Mouse (Mus musculus) MEL-GATA-1-ER (cell line): Measurements from ENCODE around the gene Spem1.
A peak's percentile ranks its signal among the peaks of the same experiment; 100 is the strongest.

Source experiments
- DNase-seq: peaks from one replicate; pipeline ENCODE4 v3.0.0-alpha.2; 2012; ENCODE audit warnings: low read depth; ENCODE audit errors: extremely low read depth

The Spem1 gene

GRCm38 (mm10) chr11:69836703-69837576, 15.0 kb upstream of the Spem1 start:
- DNase-seq, result no peak

DNA sequence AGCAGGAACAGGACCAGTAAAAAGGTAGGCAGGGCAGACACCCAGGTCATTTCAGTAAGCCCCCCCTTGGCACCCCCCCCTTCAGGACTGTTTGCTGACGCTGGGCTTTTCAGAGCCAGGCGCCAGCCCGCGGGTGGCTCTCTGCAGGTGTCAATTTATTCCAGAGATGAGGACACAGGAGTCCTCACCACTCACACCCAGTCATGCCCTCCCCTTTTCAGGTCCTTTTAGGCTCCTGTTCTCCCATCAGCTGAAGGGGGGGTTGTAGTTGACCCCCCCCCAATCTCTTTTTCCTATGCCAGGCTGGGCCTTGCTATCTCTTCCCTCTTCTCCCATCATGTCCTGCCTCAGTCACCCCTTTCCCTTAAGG, 14.0 kb upstream of the Spem1 start:
- DNase-seq, result no peak

- DNase-seq, result no peak
Measured at GRCm38 (mm10) chr11:69835326-69835965, 13.5 kb upstream of the Spem1 start.

GRCm38 (mm10) chr11:69834001-69834549, 12.1 kb upstream of the Spem1 start:
- peak; percentile 29 for DNase-seq

DNA sequence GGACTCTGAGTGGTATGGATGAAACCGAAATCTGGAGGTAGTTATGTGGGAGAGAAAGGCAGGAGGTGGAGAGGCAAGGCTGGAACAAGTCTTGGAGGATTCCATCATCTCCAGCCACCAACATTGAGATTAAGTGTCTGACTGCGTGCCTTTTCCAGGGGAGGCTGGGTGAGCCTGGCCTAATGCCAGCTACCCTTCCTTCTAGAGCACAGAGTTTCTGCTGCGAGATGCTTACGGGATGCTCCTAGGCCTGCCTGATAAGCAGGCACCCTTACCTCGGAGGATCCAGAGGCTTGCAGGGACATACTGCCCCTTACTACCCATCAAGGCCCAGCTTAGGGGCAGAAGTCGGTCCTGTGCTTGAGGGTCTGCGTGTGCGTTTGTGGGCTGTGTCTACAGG, 11.6 kb upstream of the Spem1 start:
- peak; percentile 51 for DNase-seq

DNA sequence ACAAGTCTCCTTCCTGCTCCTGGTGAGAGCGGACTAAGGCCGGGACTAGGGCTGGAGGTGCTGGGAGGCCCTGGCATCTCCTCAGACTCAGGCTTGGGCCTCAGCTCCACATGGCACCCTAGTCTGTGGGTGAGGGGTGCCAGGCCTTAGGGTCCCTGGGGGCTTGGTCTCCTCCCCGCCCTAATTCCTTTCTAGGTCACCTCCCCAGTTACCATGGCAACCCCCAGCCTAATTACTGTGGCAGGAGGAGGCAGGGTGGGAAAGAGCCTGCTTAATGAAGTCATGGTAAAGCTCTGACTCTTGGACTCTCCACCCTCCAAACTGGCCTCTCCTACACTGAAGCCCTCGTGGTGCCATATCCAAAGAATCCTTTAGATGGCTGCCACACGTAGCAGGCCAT, 6.9 kb upstream of the Spem1 start:
- DNase-seq, result no peak

DNA sequence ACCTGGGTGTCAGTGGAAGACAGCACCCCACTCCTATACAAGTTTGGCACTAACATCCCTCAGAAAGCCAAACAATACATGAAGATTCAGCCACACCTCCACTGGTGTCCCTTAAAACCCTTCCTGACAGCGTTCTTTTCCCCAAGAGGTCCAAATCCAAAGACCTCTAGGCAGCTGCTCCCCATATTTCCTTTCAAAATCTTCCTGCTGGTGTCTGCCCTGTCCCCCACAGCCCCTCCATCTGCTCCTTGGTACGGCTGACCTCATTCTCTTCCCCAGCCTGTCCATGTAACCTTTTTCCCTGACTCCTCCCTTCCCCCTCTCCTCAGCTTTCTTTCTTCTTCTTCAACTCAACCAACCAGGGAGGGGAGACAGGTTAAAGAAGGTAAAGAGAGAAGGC, 1.5 kb upstream of the Spem1 start:
- DNase-seq, result no peak

DNA sequence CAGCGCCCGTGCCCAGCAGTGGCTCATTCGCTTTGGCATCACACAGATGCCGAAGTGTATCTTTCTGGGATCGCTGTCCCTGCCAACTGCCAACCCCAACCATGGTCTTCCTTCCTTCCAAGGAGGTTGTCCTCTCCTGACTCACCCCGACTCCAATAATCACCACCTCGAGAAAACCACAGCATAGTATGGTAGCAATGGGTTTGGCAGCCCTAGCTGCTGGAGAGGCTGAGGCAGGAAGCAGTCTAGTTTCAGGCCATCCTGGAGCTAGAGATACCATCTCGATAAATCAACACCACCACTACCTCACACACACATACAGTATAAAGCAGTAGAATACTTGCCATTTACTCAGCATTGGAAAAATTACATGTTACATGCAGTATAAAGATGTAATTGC, 3.1 kb downstream of the Spem1 start:
- no peak for DNase-seq

GRCm38 (mm10) chr11:69818365-69818764, 3.6 kb downstream of the Spem1 start, which contains the start of gene Spem2:
TSS of gene Spem2 (minus strand) at chr11:69818465.
- no peak for DNase-seq

DNA sequence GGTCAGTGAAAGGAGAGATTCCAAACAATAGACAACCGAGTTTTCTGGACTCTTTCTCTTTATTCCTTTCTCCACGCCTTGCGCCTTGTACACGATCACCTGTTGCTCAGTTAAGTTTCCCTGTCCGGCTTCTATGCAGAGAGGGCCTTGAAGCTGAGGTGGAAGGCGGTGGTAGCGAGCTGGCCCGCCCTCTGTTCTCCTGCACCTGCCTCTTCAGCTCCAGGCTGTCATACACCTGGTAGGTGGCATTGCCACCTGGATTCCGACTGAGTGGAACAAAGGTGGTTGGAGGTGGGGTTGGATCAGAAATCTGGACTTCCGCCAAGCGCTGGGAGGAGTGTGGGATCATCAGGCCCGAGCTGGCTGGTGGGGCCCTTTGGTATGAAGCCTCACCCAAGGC, 5.5 kb downstream of the Spem1 start:
- DNase-seq, result no peak

DNA sequence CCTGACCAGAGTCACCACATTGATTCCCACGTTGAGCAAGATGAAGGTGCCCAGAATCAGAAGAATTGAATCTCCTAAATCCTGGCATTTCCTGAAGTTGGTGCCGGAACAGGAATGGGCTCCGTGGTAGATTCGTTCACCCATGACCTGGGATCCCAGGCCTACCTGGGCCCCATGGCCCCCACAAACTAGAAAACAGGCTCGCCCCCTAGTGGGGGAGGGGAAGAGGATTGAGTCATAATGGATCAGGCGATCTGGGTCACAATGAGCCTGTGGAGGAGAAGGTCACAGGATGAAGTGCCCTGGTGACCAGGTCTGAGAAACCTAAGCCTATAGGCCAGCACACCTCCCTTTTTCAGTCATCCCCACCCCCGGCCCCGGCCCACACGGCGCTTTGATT, 6.8 kb downstream of the Spem1 start, which contains the start of gene Gm39566:
Gm39566 (minus strand) TSS at position 144 of the 400 bp plus-strand sequence.
- DNase-seq, result no peak

DNA sequence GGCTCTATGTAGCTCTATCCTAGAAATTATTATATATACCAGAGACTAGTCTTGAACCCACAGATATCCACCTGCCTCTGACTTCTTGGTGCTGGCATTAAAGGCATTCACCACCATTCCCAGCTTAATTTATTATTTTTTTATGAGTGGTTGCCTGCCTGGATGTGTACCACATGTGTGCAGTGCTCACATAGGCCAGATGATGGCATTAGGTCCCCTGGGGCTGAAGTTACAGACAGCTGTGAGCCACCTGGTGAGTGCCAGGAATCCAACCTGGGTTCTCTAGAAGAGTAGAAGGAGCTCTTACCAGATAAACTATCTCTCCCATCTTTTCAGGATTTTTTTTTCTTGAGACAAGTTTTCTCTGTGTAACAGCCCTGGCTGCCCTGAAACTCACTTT, 11.7 kb downstream of the Spem1 start:
- no peak for DNase-seq

- DNase-seq, result no peak
Measured at GRCm38 (mm10) chr11:69807641-69808040, 14.3 kb downstream of the Spem1 start.

GRCm38 (mm10) chr11:69806378-69806777, 15.6 kb downstream of the Spem1 start:
- no peak for DNase-seq

DNA sequence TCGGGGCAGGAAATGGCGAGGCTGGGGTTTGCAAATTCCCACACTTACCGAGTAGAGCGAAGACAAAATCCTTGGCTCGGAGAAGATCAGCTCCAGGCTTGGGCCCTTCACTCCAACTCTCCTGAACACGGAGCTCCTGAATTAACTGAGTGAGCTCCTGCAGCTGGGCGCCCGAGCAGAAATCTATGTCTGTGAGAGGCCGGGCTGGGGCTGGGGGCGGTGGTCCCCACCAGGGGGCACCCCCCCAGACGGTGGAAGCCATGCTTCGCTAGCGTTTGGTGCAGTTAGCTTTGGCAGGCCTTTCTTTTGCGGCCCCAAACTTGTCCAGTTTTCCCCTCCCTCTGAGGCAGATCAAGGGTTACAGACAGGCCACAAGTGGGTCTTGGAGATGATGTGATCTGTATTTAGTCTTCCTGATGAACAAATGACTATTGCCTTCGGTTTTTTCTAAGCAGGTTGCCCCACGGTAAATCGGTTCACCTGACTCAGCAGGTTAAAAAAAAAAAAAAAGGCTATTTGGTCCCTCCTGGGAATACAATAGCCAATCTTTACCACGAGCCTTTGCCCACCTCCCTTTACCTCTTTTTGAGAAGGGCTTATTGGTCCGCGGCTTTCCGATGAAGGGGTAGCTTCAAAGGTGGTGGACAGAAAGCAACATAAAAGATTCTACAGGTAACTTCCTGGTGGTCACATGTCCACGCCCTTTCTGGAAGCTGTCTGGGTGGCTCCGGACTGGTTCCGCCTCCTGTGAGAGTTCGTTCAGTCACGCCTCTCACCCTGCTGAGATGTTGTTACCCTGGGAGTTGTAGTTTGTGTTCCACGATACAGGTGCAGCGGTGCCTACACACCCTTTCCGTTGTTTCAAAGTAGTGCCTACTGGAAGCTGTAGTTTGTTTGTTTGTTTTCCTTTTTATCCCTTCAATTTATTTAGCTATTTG, 16.7 kb downstream of the Spem1 start, which contains the start of gene Tmem102:
Tmem102 (minus strand) TSS at position 653 of the 938 bp plus-strand sequence.
- DNase-seq, result no peak

GRCm38 (mm10) chr11:69804652-69804940, 17.4 kb downstream of the Spem1 start:
- DNase-seq, result no peak

GRCm38 (mm10) chr11:69803786-69804651, 18.0 kb downstream of the Spem1 start:
- peak; percentile 36 for DNase-seq

DNA sequence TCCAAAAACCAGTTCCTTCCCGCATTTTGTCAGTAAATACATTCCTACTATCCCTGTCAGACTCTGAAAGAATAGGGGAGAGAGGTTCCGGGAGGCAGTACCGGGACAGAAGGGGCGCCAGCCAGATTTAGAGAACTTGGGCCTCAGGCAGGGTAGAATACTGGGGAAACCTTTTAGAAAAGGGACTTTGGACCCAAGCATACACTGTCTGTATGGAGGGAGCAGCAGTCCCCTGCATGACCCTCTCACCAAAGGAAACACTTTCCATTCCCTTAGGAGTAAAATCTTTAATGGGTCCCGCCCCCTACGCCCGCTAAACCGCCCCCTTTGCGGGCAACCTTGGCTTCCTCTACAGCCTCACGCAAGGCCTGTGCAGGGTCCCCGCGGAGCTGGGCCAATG, 18.7 kb downstream of the Spem1 start:
- DNase-seq, result no peak

GRCm38 (mm10) chr11:69802648-69803105, 19.3 kb downstream of the Spem1 start:
- DNase-seq, result peak; percentile 62

- no peak for DNase-seq
Measured at GRCm38 (mm10) chr11:69801379-69801977, 20.5 kb downstream of the Spem1 start, which contains the start of gene Fgf11. TSS of gene Fgf11 (minus strand) at chr11:69801857.
